Mouse (Mus musculus) intestine, embryonic 14.5 days (tissue): ENCODE measurements at regions not wholly inside any gene's neighbourhood (a gene's known extent, or its start where the extent isn't known, plus 50 kb on each side); places are given as distances from the start of the nearest gene placed in this dataset.
"Not testable (repeated sequence)": the region's sequence is repeated elsewhere in the genome, so short reads cannot be mapped to it uniquely, and the experiment has no call there.

Source experiments
- ATAC-seq: fragments of 200-750 bp; cut with Nextera tagmentation; replicated peaks from 2 replicates; pipeline ENCODE4 v1.8.0; 2017; ENCODE audit warnings: low read depth, moderate number of reproducible peaks, moderate TSS enrichment, moderate library complexity; ENCODE audit not compliant: low FRiP score, low TSS enrichment
- DNase-seq: peaks from one replicate; pipeline ENCODE4 v3.0.0-alpha.2; 2018; ENCODE audit warnings: low spot score
- H3K27ac ChIP-seq: fragments of 300-500 bp; sonication (generic); 2 replicates; pipeline ENCODE4 v1.5.1; 2014; ENCODE audit warnings: low read depth, mild to moderate bottlenecking, control low read depth
- H3K27me3 ChIP-seq: fragments of 300-500 bp; sonication (generic); replicated peaks from 2 replicates; pipeline ENCODE4 v1.6.1; 2014; ENCODE audit warnings: low read length, control low read depth; ENCODE audit not compliant: control insufficient read depth, insufficient read depth
- H3K36me3 ChIP-seq: fragments of 300-500 bp; sonication (generic); 2 replicates; pipeline ENCODE4 v1.6.1; 2014; ENCODE audit warnings: low read length, control low read depth; ENCODE audit not compliant: control insufficient read depth, insufficient read depth
- H3K4me1 ChIP-seq: fragments of 300-500 bp; sonication (generic); replicated peaks from 2 replicates; pipeline ENCODE4 v1.6.1; 2014; ENCODE audit warnings: low read length, control low read depth, mixed read lengths; ENCODE audit not compliant: control insufficient read depth, insufficient read depth
- H3K4me2 ChIP-seq: fragments of 300-500 bp; sonication (generic); 2 replicates; pipeline ENCODE4 v1.6.1; 2014; ENCODE audit warnings: low read length
- H3K4me3 ChIP-seq: fragments of 300-500 bp; sonication (generic); 2 replicates; pipeline ENCODE4 v1.5.1; 2014; ENCODE audit warnings: low read depth, low read length, control low read depth, mixed read lengths
- H3K9ac ChIP-seq: fragments of 300-500 bp; sonication (generic); 2 replicates; pipeline ENCODE4 v1.6.1; 2014; ENCODE audit warnings: mild to moderate bottlenecking, low read length
- H3K9me3 ChIP-seq: fragments of 300-500 bp; sonication (generic); 2 replicates; pipeline ENCODE4 v1.6.1; 2016; ENCODE audit warnings: low read length, control low read depth; ENCODE audit not compliant: control insufficient read depth
- WGBS: fragments of 180-500 bp; shearing (Covaris S2); extraction: QIAGEN DNeasy Blood & Tissue Kit; methylation state at CpG from one replicate; pipeline ENCODE4 v1.1.7; 2014; 5-methylcytosine and 5-hydroxymethylcytosine counted together

- 71% methylated on average over 10 of the region's 10 CpGs for WGBS
These were observed 255.0 kb upstream of the Castor2 start for GRCm38 (mm10) chr5:133844483-133844882.

DNA sequence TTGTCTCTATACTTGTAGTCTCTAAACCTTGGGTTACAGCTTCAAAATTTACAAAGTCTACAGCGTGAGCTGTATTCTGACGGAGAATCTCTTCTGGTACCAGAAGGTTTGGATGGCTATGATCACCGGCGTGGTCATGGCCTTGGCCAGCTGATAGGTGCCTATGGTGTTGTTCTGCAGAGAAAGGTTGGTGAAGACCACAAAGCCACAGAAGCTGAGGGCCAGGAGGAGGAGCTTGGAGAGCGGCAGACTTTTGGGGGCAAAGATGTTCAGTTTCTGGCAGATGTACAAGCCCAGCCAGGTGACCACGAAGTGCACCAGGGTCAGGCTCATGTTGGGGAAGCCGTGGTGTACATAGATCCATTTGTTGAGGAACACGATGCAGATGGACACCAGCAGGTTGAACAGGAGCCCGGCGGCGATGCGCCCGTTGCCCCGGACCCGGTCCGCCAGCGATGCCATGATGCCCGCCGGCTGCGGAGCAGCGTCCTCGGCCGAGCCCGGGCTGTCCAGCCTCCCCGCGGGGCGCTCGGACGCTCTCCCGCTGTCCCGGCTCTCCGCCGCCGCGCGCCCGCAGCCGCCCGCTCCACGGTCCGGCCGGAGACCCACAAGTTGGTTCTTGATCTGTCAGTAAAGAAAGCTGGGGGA lies 257.3 kb upstream of the Castor2 start:
- H3K9ac ChIP-seq, H3K9me3 ChIP-seq, H3K4me3 ChIP-seq, H3K4me2 ChIP-seq, H3K36me3 ChIP-seq, DNase-seq, H3K27ac ChIP-seq, H3K4me1 ChIP-seq, H3K27me3 ChIP-seq: not testable (repeated sequence)
- 71% methylated on average over 15 of the region's 42 CpGs for WGBS
- peak; percentile 55; the same call in 1 of the 2 replicates for ATAC-seq

More at GRCm38 (mm10) chr5:133844483-133844882, 255.0 kb upstream of the Castor2 start:
- H3K27ac ChIP-seq = no peak overlapping the region
- H3K4me2 ChIP-seq = no peak overlapping the region
- ATAC-seq (no peak), DNase-seq (no peak)
- H3K4me3 ChIP-seq = no peak overlapping the region
- H3K9me3 ChIP-seq = no peaks in the 10 kb centered on the region
- no peak overlapping the region for H3K9ac ChIP-seq
- H3K36me3 ChIP-seq = no peaks in the 10 kb centered on the region
- H3K27me3 ChIP-seq = no peaks in the 10 kb centered on the region
- no peaks in the 10 kb centered on the region for H3K4me1 ChIP-seq

DNA sequence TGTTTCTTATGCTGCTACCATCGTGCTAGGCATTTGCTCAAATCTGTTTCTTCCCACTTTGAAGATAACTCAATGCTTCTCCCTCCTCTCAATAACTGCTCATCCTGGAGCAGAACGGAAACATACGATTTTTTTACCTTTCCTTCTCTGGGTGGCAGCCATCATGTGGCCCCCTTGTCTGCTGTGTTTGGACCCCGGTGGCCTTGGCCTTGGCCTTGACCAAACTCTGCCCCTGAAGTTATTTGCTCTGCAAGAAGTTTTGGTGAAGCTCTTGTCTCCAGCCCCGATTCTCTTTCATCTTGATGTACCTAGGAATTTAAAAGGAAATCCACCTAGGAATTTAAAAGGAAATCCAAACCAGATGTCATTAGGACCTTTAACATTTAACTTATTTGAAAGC lies 261.2 kb upstream of the Castor2 start:
- ATAC-seq = no peak
- no peak for DNase-seq

GRCm38 (mm10) chr5:133833217-133833616 lies 266.3 kb upstream of the Castor2 start:
- ATAC-seq (no peak), DNase-seq (no peak)
- H3K36me3 ChIP-seq = no peaks in the 10 kb centered on the region
- no peak overlapping the region for H3K9ac ChIP-seq
- no peak overlapping the region for H3K4me3 ChIP-seq
- 87% methylated on average over 7 of the region's 7 CpGs for WGBS
- no peak overlapping the region for H3K4me2 ChIP-seq
- no peaks in the 10 kb centered on the region for H3K9me3 ChIP-seq
- no peaks in the 10 kb centered on the region for H3K27me3 ChIP-seq
- no peaks in the 10 kb centered on the region for H3K4me1 ChIP-seq
- no peak overlapping the region for H3K27ac ChIP-seq

More for the DNA sequence above, 261.2 kb upstream of the Castor2 start:
- H3K9me3 ChIP-seq = no peaks in the 10 kb centered on the region
- H3K4me1 ChIP-seq = no peaks in the 10 kb centered on the region
- no peak overlapping the region for H3K9ac ChIP-seq
- 82% methylated on average over 5 of the region's 5 CpGs for WGBS
- no peaks in the 10 kb centered on the region for H3K27me3 ChIP-seq
- H3K27ac ChIP-seq = no peak overlapping the region
- H3K4me3 ChIP-seq = no peak overlapping the region
- H3K36me3 ChIP-seq = no peaks in the 10 kb centered on the region
- no peak overlapping the region for H3K4me2 ChIP-seq

GRCm38 (mm10) chr5:133828226-133828625 lies 271.3 kb upstream of the Castor2 start:
- no peak for DNase-seq
- ATAC-seq = no peak
- no peaks in the 10 kb centered on the region for H3K36me3 ChIP-seq
- no peaks in the 10 kb centered on the region for H3K27me3 ChIP-seq
- no peak overlapping the region for H3K4me3 ChIP-seq
- H3K9me3 ChIP-seq = no peaks in the 10 kb centered on the region
- WGBS = 94% methylated on average over 13 of the region's 13 CpGs
- H3K4me1 ChIP-seq = no peaks in the 10 kb centered on the region
- no peak overlapping the region for H3K9ac ChIP-seq
- H3K27ac ChIP-seq = no peak overlapping the region
- no peak overlapping the region for H3K4me2 ChIP-seq

DNA sequence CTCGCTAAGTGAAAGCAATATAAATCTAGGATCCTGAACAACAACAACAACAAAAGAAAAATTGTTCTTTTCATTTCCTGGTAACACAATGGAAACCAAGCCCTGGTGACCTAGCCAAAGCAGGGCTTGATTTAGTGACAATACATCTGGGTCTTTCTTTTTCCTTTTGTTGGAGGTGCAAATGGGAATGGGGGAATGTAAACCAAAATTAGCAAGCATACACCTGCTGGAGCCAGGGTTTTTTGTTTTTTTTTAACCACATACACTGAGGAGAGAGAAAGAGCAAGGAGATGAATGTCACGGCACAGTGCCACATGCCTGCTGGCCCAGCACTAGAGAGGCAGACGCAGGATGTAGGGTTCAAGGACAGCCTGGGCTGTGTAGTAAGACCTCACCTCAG lies 275.6 kb upstream of the Castor2 start:
- no peaks in the 10 kb centered on the region for H3K36me3 ChIP-seq
- no peak overlapping the region for H3K4me2 ChIP-seq
- H3K4me1 ChIP-seq = no peaks in the 10 kb centered on the region
- 82% methylated on average over 3 of the region's 3 CpGs for WGBS
- ATAC-seq (no peak), DNase-seq (no peak)
- H3K9ac ChIP-seq = no peak overlapping the region
- H3K27me3 ChIP-seq = no peaks in the 10 kb centered on the region
- H3K4me3 ChIP-seq = no peak overlapping the region
- H3K9me3 ChIP-seq = no peaks in the 10 kb centered on the region
- no peak overlapping the region for H3K27ac ChIP-seq

GRCm38 (mm10) chr5:133821273-133821672 lies 278.2 kb upstream of the Castor2 start:
- 83% methylated on average over 3 of the region's 3 CpGs for WGBS
- no peak for DNase-seq

GRCm38 (mm10) chr5:133815462-133815861 lies 284.0 kb upstream of the Castor2 start:
- H3K27ac ChIP-seq = no peak overlapping the region
- ATAC-seq (no peak), DNase-seq (no peak)
- H3K9me3 ChIP-seq = no peaks in the 10 kb centered on the region
- no peak overlapping the region for H3K4me3 ChIP-seq
- no peaks in the 10 kb centered on the region for H3K4me1 ChIP-seq
- no peak overlapping the region for H3K4me2 ChIP-seq
- no peak overlapping the region for H3K9ac ChIP-seq
- 76% methylated on average over 5 of the region's 5 CpGs for WGBS
- H3K27me3 ChIP-seq = no peaks in the 10 kb centered on the region
- no peaks in the 10 kb centered on the region for H3K36me3 ChIP-seq

More at GRCm38 (mm10) chr5:133821273-133821672, 278.2 kb upstream of the Castor2 start:
- H3K9ac ChIP-seq = no peak overlapping the region
- no peak for ATAC-seq
- H3K36me3 ChIP-seq = no peaks in the 10 kb centered on the region
- no peak overlapping the region for H3K27ac ChIP-seq
- H3K4me2 ChIP-seq = no peak overlapping the region
- no peaks in the 10 kb centered on the region for H3K27me3 ChIP-seq
- H3K4me1 ChIP-seq = no peaks in the 10 kb centered on the region
- no peaks in the 10 kb centered on the region for H3K9me3 ChIP-seq
- no peak overlapping the region for H3K4me3 ChIP-seq

DNA sequence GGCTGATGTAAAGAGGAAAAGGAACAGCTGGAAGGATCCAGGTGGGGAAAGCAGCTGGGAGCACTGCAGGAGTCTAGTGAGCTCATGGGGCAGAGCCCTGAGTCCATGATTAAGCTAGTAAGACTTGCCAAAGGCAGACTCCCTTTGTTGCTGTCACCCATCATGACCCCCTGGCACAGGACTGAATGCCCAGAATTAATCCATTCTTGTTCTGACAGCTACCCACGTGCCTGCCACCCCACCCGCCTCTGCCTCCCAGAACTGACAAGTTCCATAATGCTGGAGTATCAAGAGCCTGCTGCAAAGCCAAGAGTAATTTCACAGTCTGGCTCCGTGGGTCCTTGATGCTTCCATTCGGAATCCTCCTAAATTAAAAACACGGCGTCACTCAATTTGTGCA lies 285.1 kb upstream of the Castor2 start:
- no peak overlapping the region for H3K4me3 ChIP-seq
- H3K27ac ChIP-seq = no peak overlapping the region
- no peak overlapping the region for H3K9ac ChIP-seq
- WGBS = 73% methylated on average over 6 of the region's 6 CpGs
- no peaks in the 10 kb centered on the region for H3K36me3 ChIP-seq
- ATAC-seq (no peak), DNase-seq (no peak)
- no peaks in the 10 kb centered on the region for H3K27me3 ChIP-seq
- H3K4me2 ChIP-seq = no peak overlapping the region
- no peaks in the 10 kb centered on the region for H3K4me1 ChIP-seq
- H3K9me3 ChIP-seq = no peaks in the 10 kb centered on the region
